Mouse (Mus musculus): ENCODE measurements around the gene Mfap3. TPM values are rescaled to one million over a fixed set of nuclear protein-coding genes. Genes with fewer than 3 reads are reported as not detected.

Gene Mfap3
- 57.6 and 59.7 TPM in 2 replicates for polyA plus RNA-seq (2016; fragmentation: Nextera tagmentation; extraction: Ambion mirVana)

DNA sequence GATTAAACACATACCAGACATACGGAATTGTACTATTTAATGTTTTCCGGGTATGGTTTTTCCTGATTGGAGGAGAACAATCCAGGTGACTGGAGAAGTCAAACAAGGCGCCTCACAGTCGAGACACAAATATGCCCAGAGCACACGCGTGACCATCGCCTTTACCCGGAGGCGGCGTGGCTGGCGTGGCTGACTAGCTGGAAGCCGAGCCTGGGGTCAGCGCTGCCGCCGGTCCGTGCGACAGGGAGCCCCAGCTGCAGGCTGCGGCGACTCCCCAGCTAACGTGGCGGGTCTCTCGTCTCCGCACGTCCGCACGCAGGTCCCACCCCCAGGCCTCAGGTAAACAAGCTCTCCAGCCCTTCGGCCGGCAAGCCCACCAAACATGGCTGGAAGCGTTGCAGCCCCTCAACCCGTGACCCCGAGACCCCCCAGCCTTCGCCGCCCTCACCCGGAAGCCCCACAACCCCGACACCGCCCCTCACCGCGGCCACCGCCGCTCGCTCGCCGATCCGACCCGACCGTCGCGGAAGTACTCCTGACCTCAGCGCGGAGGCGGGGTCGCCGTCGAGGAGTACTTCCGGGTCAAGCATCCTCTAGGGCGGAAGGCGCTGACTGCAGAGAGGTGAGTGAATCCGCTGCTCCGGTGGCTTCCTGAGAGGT is at the start of gene Mfap3, which contains the start of gene Fam114a2:
Gene Mfap3, plus strand, starts transcription at position 574 of the 660 bp plus-strand sequence.
Gene Fam114a2, minus strand, starts transcription at position 527 of the 660 bp plus-strand sequence.
- Histone ChIP-seq H3K4me1 (peaks cover 16% of the 10 kb centered on the region), H3K9ac (peak within 1 kb of the TSS; percentile 84), H3K9me3 (replicated peaks) (no peaks in the 10 kb centered on the region), H3K27me3 (no peaks in the 10 kb centered on the region), H3K4me2 (replicated peaks) (peak within 1 kb of the TSS; percentile 76), H3K27ac (peak within 1 kb of the TSS; percentile 86), H3K4me3 (peak within 1 kb of the TSS; percentile 89), H3K36me3 (no peaks in the 10 kb centered on the region; the same call in 1 of the 2 replicates)
- peak; percentile 96 for ATAC-seq (ENCODE audit: low FRiP score)
- under 1% methylated on average over 59 of the region's 59 CpGs for WGBS

DNA sequence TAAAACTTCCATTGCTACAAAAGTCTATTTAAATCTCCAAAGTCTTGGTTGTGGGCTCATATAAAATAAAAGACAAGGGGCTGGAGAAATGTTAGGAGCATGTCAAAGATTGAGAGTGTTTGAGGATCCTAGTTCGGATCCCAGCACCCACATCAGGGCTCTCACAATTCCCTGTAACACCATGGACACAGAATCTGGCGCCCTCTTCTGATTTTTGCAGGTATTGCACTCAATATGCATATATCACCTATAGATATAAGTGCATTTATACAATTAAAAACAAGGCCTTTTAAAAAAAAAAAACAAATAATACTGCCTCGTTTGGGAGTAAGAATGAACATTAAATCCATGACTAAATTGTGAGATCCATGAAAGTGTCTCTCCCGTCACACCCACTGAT is 49.8 kb upstream of the Mfap3 start:
- Histone ChIP-seq H3K27ac (no peak overlapping the region), H3K4me1 (no peaks in the 10 kb centered on the region), H3K4me2 (replicated peaks) (no peak overlapping the region), H3K27me3 (0 out of 2 replicates have a peak, but pooled peaks cover 3% of the 10 kb centered on the region), H3K4me3 (no peak overlapping the region), H3K9me3 (replicated peaks) (no peaks in the 10 kb centered on the region), H3K9ac (no peak overlapping the region), H3K36me3 (no peaks in the 10 kb centered on the region)
- no peak for ATAC-seq (ENCODE audit: low FRiP score)
- 72% methylated on average over 4 of the region's 4 CpGs for WGBS

GRCm38 (mm10) chr11:57470056-57470455 is 48.4 kb upstream of the Mfap3 start:
- Histone ChIP-seq H3K4me1 (no peaks in the 10 kb centered on the region), H3K4me3 (no peak overlapping the region), H3K4me2 (replicated peaks) (no peak overlapping the region), H3K9me3 (replicated peaks) (no peaks in the 10 kb centered on the region), H3K27ac (no peak overlapping the region), H3K9ac (no peak overlapping the region), H3K27me3 (peaks cover 9% of the 10 kb centered on the region; the same call in 1 of the 2 replicates), H3K36me3 (no peaks in the 10 kb centered on the region)
- WGBS: 47% methylated on average over 6 of the region's 6 CpGs
- no peak for ATAC-seq (ENCODE audit: low FRiP score)

GRCm38 (mm10) chr11:57470979-57471378 is 47.5 kb upstream of the Mfap3 start:
- no peaks in the 10 kb centered on the region for H3K4me1 ChIP-seq
- no peak overlapping the region for H3K4me3 ChIP-seq
- no peak for ATAC-seq (ENCODE audit: low FRiP score)
- no peak overlapping the region for H3K4me2 ChIP-seq (replicated peaks)
- 90% methylated on average over 7 of the region's 7 CpGs for WGBS
- H3K27me3 ChIP-seq: peaks cover 9% of the 10 kb centered on the region; the same call in 1 of the 2 replicates
- H3K36me3 ChIP-seq: no peaks in the 10 kb centered on the region
- no peak overlapping the region for H3K27ac ChIP-seq
- H3K9me3 ChIP-seq (replicated peaks): no peaks in the 10 kb centered on the region
- no peak overlapping the region for H3K9ac ChIP-seq

GRCm38 (mm10) chr11:57474296-57474941 is 44.0 kb upstream of the Mfap3 start:
- peaks cover 2% of the 10 kb centered on the region; the same call in 1 of the 2 replicates for H3K9me3 ChIP-seq (replicated peaks)
- peaks cover 9% of the 10 kb centered on the region; the same call in 1 of the 2 replicates for H3K27me3 ChIP-seq
- 0 out of 2 replicates have a peak, but pooled peaks cover 7% of the 10 kb centered on the region for H3K36me3 ChIP-seq
- 0 out of 2 replicates have a peak, but pooled peaks have one; percentile 17 for ATAC-seq (ENCODE audit: low FRiP score)
- no peak overlapping the region for H3K4me2 ChIP-seq (replicated peaks)
- H3K4me1 ChIP-seq: 0 out of 2 replicates have a peak, but pooled peaks cover 2% of the 10 kb centered on the region
- no peak overlapping the region for H3K27ac ChIP-seq
- H3K4me3 ChIP-seq: no peak overlapping the region
- 59% methylated on average over 6 of the region's 6 CpGs for WGBS
- H3K9ac ChIP-seq: no peak overlapping the region

GRCm38 (mm10) chr11:57475119-57475518 is 43.3 kb upstream of the Mfap3 start:
- Histone ChIP-seq H3K9me3 (replicated peaks) (peaks cover 7% of the 10 kb centered on the region; the same call in 1 of the 2 replicates), H3K9ac (no peak overlapping the region), H3K27me3 (peaks cover 9% of the 10 kb centered on the region; the same call in 1 of the 2 replicates), H3K27ac (no peak overlapping the region), H3K4me3 (no peak overlapping the region), H3K4me2 (replicated peaks) (no peak overlapping the region), H3K36me3 (0 out of 2 replicates have a peak, but pooled peaks cover 7% of the 10 kb centered on the region), H3K4me1 (0 out of 2 replicates have a peak, but pooled peaks cover 2% of the 10 kb centered on the region)
- WGBS: 42% methylated on average over 6 of the region's 6 CpGs
- no peak for ATAC-seq (ENCODE audit: low FRiP score)

GRCm38 (mm10) chr11:57478077-57478476 is 40.4 kb upstream of the Mfap3 start:
- peaks cover 7% of the 10 kb centered on the region; the same call in 1 of the 2 replicates for H3K9me3 ChIP-seq (replicated peaks)
- ATAC-seq (ENCODE audit: low FRiP score): peak; percentile 85
- H3K4me2 ChIP-seq (replicated peaks): no peak overlapping the region
- 57% methylated on average over 5 of the region's 5 CpGs for WGBS
- H3K4me1 ChIP-seq: 0 out of 2 replicates have a peak, but pooled peaks cover 2% of the 10 kb centered on the region
- H3K27me3 ChIP-seq: peaks cover 9% of the 10 kb centered on the region; the same call in 1 of the 2 replicates
- no peak overlapping the region for H3K9ac ChIP-seq
- H3K27ac ChIP-seq: peak overlapping the region; percentile 7; the same call in 1 of the 2 replicates
- peaks cover 31% of the 10 kb centered on the region for H3K36me3 ChIP-seq
- H3K4me3 ChIP-seq: no peak overlapping the region

DNA sequence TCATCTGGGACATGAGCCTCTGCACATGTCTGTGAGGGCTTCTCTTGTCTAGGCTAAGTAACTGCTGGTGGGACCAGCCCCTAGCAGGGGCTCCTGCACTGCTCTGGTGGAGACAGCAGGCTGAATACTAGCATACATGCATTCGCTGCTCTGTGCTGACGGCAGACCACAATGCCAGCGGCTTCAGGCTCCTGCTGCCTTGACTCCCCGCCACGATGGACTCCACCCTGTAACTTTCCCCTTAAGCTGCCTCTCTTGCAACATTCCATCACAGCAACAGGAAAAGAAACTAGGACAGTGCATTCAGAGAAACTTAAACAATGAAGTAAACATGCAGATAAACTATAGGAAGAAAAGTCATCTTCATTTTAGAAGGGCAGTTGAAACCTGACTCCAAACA is 30.0 kb upstream of the Mfap3 start:
- WGBS: 68% methylated on average over 5 of the region's 5 CpGs

DNA sequence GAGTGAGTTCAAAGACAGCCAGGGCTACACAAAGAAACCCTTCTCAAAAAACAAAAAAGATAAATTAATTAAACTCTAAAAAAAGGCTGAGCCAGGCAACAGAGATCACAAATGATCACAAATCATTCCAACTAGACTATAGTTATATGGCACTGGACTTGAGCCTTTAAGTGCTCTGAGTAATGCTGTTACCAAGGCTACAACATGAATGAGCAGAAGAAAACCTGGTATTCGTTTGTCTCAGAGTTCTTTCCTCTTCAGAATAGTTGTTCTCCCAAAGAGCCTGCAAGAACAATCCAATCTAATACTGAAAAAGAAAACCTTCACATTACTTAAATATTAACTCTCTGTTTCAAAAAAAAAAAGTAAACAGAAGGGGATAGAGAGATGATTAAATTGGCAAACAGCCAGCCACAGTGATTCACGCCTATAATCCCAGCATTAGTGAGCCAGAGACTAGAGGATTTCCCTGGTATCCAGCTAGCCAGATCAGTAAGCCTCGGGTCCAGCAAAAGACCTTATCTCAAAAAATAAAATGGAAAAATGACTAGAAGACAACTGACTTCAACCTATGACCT is 21.9 kb upstream of the Mfap3 start:
- Histone ChIP-seq H3K36me3 (peaks cover 81% of the 10 kb centered on the region), H3K27ac (no peak overlapping the region), H3K9ac (no peak overlapping the region), H3K9me3 (replicated peaks) (no peaks in the 10 kb centered on the region), H3K4me1 (no peaks in the 10 kb centered on the region), H3K27me3 (no peaks in the 10 kb centered on the region), H3K4me2 (replicated peaks) (no peak overlapping the region), H3K4me3 (no peak overlapping the region)
- WGBS: 61% methylated on average over 3 of the region's 3 CpGs
- no peak for ATAC-seq (ENCODE audit: low FRiP score)

More for the DNA sequence above, 30.0 kb upstream of the Mfap3 start:
- no peak for ATAC-seq (ENCODE audit: low FRiP score)
- no peaks in the 10 kb centered on the region for H3K27me3 ChIP-seq
- H3K36me3 ChIP-seq: peaks cover 69% of the 10 kb centered on the region
- H3K9me3 ChIP-seq (replicated peaks): no peaks in the 10 kb centered on the region
- H3K27ac ChIP-seq: no peak overlapping the region
- no peak overlapping the region for H3K4me2 ChIP-seq (replicated peaks)
- no peak overlapping the region for H3K9ac ChIP-seq
- no peaks in the 10 kb centered on the region for H3K4me1 ChIP-seq
- H3K4me3 ChIP-seq: no peak overlapping the region

GRCm38 (mm10) chr11:57497701-57498100 is 20.8 kb upstream of the Mfap3 start:
- H3K9me3 ChIP-seq (replicated peaks): no peaks in the 10 kb centered on the region
- no peaks in the 10 kb centered on the region for H3K27me3 ChIP-seq
- peaks cover 73% of the 10 kb centered on the region for H3K36me3 ChIP-seq
- H3K4me3 ChIP-seq: no peak overlapping the region
- no peaks in the 10 kb centered on the region for H3K4me1 ChIP-seq
- WGBS: 66% methylated on average over 3 of the region's 3 CpGs
- no peak for ATAC-seq (ENCODE audit: low FRiP score)
- H3K27ac ChIP-seq: no peak overlapping the region
- no peak overlapping the region for H3K9ac ChIP-seq
- H3K4me2 ChIP-seq (replicated peaks): no peak overlapping the region

GRCm38 (mm10) chr11:57498215-57498614 is 20.2 kb upstream of the Mfap3 start:
- H3K4me3 ChIP-seq: no peak overlapping the region
- no peak for ATAC-seq (ENCODE audit: low FRiP score)
- no peaks in the 10 kb centered on the region for H3K9me3 ChIP-seq (replicated peaks)
- no peak overlapping the region for H3K4me2 ChIP-seq (replicated peaks)
- no peaks in the 10 kb centered on the region for H3K27me3 ChIP-seq
- 93% methylated on average over 5 of the region's 5 CpGs for WGBS
- no peak overlapping the region for H3K27ac ChIP-seq
- H3K9ac ChIP-seq: no peak overlapping the region
- H3K36me3 ChIP-seq: peaks cover 71% of the 10 kb centered on the region
- H3K4me1 ChIP-seq: no peaks in the 10 kb centered on the region

DNA sequence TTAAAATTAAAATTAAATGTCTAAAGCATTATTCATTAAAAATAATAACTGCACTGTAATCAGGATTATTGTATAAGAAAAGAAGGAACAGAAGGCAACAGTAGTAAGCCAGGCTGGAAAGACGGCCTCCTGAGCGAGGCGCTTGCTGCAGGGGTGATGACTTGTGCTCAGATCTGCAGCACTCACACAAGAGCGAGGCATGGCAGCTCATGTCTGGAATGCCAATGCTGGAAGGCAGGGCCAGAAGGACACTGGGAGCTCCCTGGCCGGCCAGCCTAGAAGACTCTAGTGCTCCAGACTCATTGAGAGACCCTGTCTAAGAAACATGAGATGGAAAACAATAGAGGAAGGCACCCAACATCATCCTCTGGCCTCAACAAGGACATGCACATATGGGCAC is 15.3 kb upstream of the Mfap3 start:
- no peak overlapping the region for H3K27ac ChIP-seq
- no peak for ATAC-seq (ENCODE audit: low FRiP score)
- no peaks in the 10 kb centered on the region for H3K4me1 ChIP-seq
- no peak overlapping the region for H3K9ac ChIP-seq
- H3K9me3 ChIP-seq (replicated peaks): no peaks in the 10 kb centered on the region
- H3K27me3 ChIP-seq: no peaks in the 10 kb centered on the region
- H3K4me3 ChIP-seq: no peak overlapping the region
- H3K4me2 ChIP-seq (replicated peaks): no peak overlapping the region
- 85% methylated on average over 5 of the region's 5 CpGs for WGBS
- H3K36me3 ChIP-seq: peaks cover 79% of the 10 kb centered on the region
